Mouse (Mus musculus): ENCODE results near the gene Cstf1. TPM values are rescaled to one million over a fixed set of nuclear protein-coding genes. Genes with fewer than 3 reads are reported as not detected.

Gene Cstf1
- polyA plus RNA-seq, 1 experiment from 2014 or later, result 19.9 TPM

- ATAC-seq (ENCODE audit: low FRiP score, low TSS enrichment) (no peak), DNase-seq (ENCODE audit: low spot score) (no peak)
- Histone ChIP-seq H3K4me1 (replicated peaks; ENCODE audit: control insufficient read depth, insufficient read depth) (no peaks in the 10 kb centered on the region), H3K27me3 (ENCODE audit: control insufficient read depth, insufficient read depth, low read length) (no peaks in the 10 kb centered on the region), H3K36me3 (ENCODE audit: control insufficient read depth, insufficient read depth, low read length) (no peaks in the 10 kb centered on the region), H3K27ac (replicated peaks) (no peak overlapping the region), H3K4me3 (ENCODE audit: low read depth, low read length) (no peak overlapping the region), H3K4me2 (replicated peaks; ENCODE audit: low read depth) (no peak overlapping the region), H3K9ac (ENCODE audit: low read length) (no peak overlapping the region), H3K9me3 (ENCODE audit: control insufficient read depth, low read length) (no peaks in the 10 kb centered on the region)
- 92% methylated on average over 5 of the region's 5 CpGs for WGBS
- no peak for TF ChIP-seq CTCF (IDR thresholded peaks at IDR 0.05; ENCODE audit: low read depth)
- no peak for TF ChIP-seq EP300 (optimal IDR thresholded peaks at IDR 0.05)
Measured at GRCm38 (mm10) chr2:172416876-172417275, 46.4 kb downstream of the Cstf1 start.

- Histone ChIP-seq H3K9me3 (ENCODE audit: control insufficient read depth, low read length) (no peaks in the 10 kb centered on the region), H3K27me3 (ENCODE audit: control insufficient read depth, insufficient read depth, low read length) (no peaks in the 10 kb centered on the region), H3K9ac (ENCODE audit: low read length) (no peak overlapping the region), H3K4me3 (ENCODE audit: low read depth, low read length) (no peak overlapping the region), H3K27ac (replicated peaks) (no peak overlapping the region), H3K4me1 (replicated peaks; ENCODE audit: control insufficient read depth, insufficient read depth) (no peaks in the 10 kb centered on the region), H3K36me3 (ENCODE audit: control insufficient read depth, insufficient read depth, low read length) (no peaks in the 10 kb centered on the region), H3K4me2 (replicated peaks; ENCODE audit: low read depth) (no peak overlapping the region)
- DNase-seq (ENCODE audit: low spot score) (no peak), ATAC-seq (ENCODE audit: low FRiP score, low TSS enrichment) (no peak)
- 80% methylated on average over 5 of the region's 5 CpGs for WGBS
- TF ChIP-seq CTCF (IDR thresholded peaks at IDR 0.05; ENCODE audit: low read depth), result no peak
- TF ChIP-seq EP300 (optimal IDR thresholded peaks at IDR 0.05), result no peak
Measured at GRCm38 (mm10) chr2:172418208-172418607, 47.7 kb downstream of the Cstf1 start.

- Histone ChIP-seq H3K27me3 (ENCODE audit: control insufficient read depth, insufficient read depth, low read length) (no peaks in the 10 kb centered on the region), H3K9ac (ENCODE audit: low read length) (no peak overlapping the region), H3K4me1 (replicated peaks; ENCODE audit: control insufficient read depth, insufficient read depth) (no peaks in the 10 kb centered on the region), H3K9me3 (ENCODE audit: control insufficient read depth, low read length) (no peaks in the 10 kb centered on the region), H3K36me3 (ENCODE audit: control insufficient read depth, insufficient read depth, low read length) (no peaks in the 10 kb centered on the region), H3K27ac (replicated peaks) (no peak overlapping the region), H3K4me3 (ENCODE audit: low read depth, low read length) (no peak overlapping the region), H3K4me2 (replicated peaks; ENCODE audit: low read depth) (no peak overlapping the region)
- 43% methylated on average over 1 of the region's 1 CpGs for WGBS
- DNase-seq (ENCODE audit: low spot score) (no peak), ATAC-seq (ENCODE audit: low FRiP score, low TSS enrichment) (no peak)
- no peak for TF ChIP-seq EP300 (optimal IDR thresholded peaks at IDR 0.05)
- TF ChIP-seq CTCF (IDR thresholded peaks at IDR 0.05; ENCODE audit: low read depth), result no peak
Measured at GRCm38 (mm10) chr2:172430609-172431008, 60.1 kb downstream of the Cstf1 start.

Other genes with a start within 250 kb of the Cstf1 start
- gene Mc3r, start 122.2 kb upstream of the Cstf1 start, polyA plus RNA-seq (2015; fragmentation: Nextera tagmentation; extraction: Ambion mirVana), result not detected in 2 replicates
- 23.9 and 25.7 TPM in 2 replicates for gene Fam210b, start 25.1 kb upstream of the Cstf1 start, polyA plus RNA-seq (2015; fragmentation: Nextera tagmentation; extraction: Ambion mirVana)
- gene Aurka, start 146 bp upstream of the Cstf1 start, polyA plus RNA-seq (2015; fragmentation: Nextera tagmentation; extraction: Ambion mirVana), result 18.9 and 24.1 TPM in 2 replicates
- gene Cass4, start 23.1 kb downstream of the Cstf1 start, polyA plus RNA-seq (2015; fragmentation: Nextera tagmentation; extraction: Ambion mirVana), result 0.17 and 0.18 TPM in 2 replicates
- gene Rtf2, start 69.9 kb downstream of the Cstf1 start, polyA plus RNA-seq (2015; fragmentation: Nextera tagmentation; extraction: Ambion mirVana), result 79.7 and 81.1 TPM in 2 replicates
- 0.38 and 0.44 TPM in 2 replicates for gene Gcnt7, start 87.9 kb downstream of the Cstf1 start, polyA plus RNA-seq (2015; fragmentation: Nextera tagmentation; extraction: Ambion mirVana)
- gene Fam209, start 101.8 kb downstream of the Cstf1 start, polyA plus RNA-seq (2015; fragmentation: Nextera tagmentation; extraction: Ambion mirVana), result 0.15 and 0.33 TPM in 2 replicates
- 9.7 and 12.5 TPM in 2 replicates for gene Tfap2c, start 178.9 kb downstream of the Cstf1 start, polyA plus RNA-seq (2015; fragmentation: Nextera tagmentation; extraction: Ambion mirVana)